Mouse (Mus musculus) forebrain, postnatal 0 days (tissue): ENCODE results near the gene Unc79. TPM values are rescaled to one million over a fixed set of nuclear protein-coding genes. Genes with fewer than 3 reads are reported as not detected.

Experiments
- ATAC-seq: fragments of 200-750 bp; cut with Nextera tagmentation; 2 replicates; pipeline ENCODE4 v1.8.0; 2017; ENCODE audit warnings: mild to moderate bottlenecking, moderate library complexity
- DNase-seq: peaks from one replicate; pipeline ENCODE4 v3.0.0-alpha.2; 2015
- H3K27ac ChIP-seq: fragments of 300-500 bp; sonication (generic); 2 replicates; pipeline ENCODE4 v1.5.1; 2014; ENCODE audit warnings: low read depth, mild to moderate bottlenecking, antibody characterized with exemption, low read length, moderate library complexity, mixed read lengths
- H3K27me3 ChIP-seq: fragments of 300-500 bp; sonication (generic); 2 replicates; pipeline ENCODE4 v1.6.1; 2014; ENCODE audit warnings: mild to moderate bottlenecking, low read length, mixed read lengths; ENCODE audit not compliant: insufficient read depth
- H3K36me3 ChIP-seq: fragments of 300-500 bp; sonication (generic); 2 replicates; pipeline ENCODE4 v1.6.1; 2014; ENCODE audit warnings: mild to moderate bottlenecking, moderate library complexity; ENCODE audit not compliant: insufficient read depth
- H3K4me1 ChIP-seq: fragments of 300-500 bp; sonication (generic); 2 replicates; pipeline ENCODE4 v1.6.1; 2014; ENCODE audit warnings: antibody characterized with exemption; ENCODE audit not compliant: insufficient read depth
- H3K4me2 ChIP-seq: fragments of 300-500 bp; sonication (generic); 2 replicates; pipeline ENCODE4 v1.6.1; 2014; ENCODE audit warnings: low read depth, mild to moderate bottlenecking, moderate library complexity
- H3K4me3 ChIP-seq: fragments of 300-500 bp; sonication (generic); 2 replicates; pipeline ENCODE4 v1.5.1; 2014; ENCODE audit warnings: low read depth, low read length, mixed read lengths
- H3K9ac ChIP-seq: fragments of 300-500 bp; sonication (generic); 2 replicates; pipeline ENCODE4 v1.6.1; 2014; ENCODE audit warnings: mild to moderate bottlenecking
- H3K9me3 ChIP-seq: fragments of 300-500 bp; sonication (generic); 2 replicates; pipeline ENCODE4 v1.6.1; 2016; ENCODE audit warnings: low read length
- CTCF ChIP-seq: sonication (generic); IDR thresholded peaks from 2 replicates; pipeline ENCODE4 v1.5.1; 2016; ENCODE audit warnings: antibody characterized with exemption, control low read depth, low read depth
- WGBS: fragments of 180-500 bp; shearing (Covaris S2); extraction: QIAGEN DNeasy Blood & Tissue Kit; methylation state at CpG from one replicate; pipeline ENCODE4 v1.1.7; 2014; 5-methylcytosine and 5-hydroxymethylcytosine counted together
- polyA plus RNA-seq: library from polyadenylated mRNA; unstranded; fragments of >200 nt; fragmentation: Nextera tagmentation; extraction: Ambion mirVana; gene quantifications from 2 replicates; pipeline ENCODE4 v1.2.1, GENCODE M21; 2015
- total RNA-seq: library from RNA; depleted of rRNA; stranded (reverse); fragments of >200 nt; gene quantifications from 2 replicates; pipeline ENCODE4 v1.2.3, GENCODE M21; 2014

Gene Unc79
- total and polyA plus RNA-seq, 2 experiments from 2014 or later, result 4.4 to 52.9 TPM

GRCm38 (mm10) chr12:102980584-102980983 is 31.9 kb downstream of the Unc79 start:
- Histone ChIP-seq H3K4me2 (no peak overlapping the region), H3K27ac (no peak overlapping the region), H3K36me3 (no peaks in the 10 kb centered on the region), H3K4me1 (no peaks in the 10 kb centered on the region), H3K4me3 (no peak overlapping the region), H3K27me3 (no peaks in the 10 kb centered on the region), H3K9me3 (no peaks in the 10 kb centered on the region), H3K9ac (no peak overlapping the region)
- DNase-seq, result no peak
- ATAC-seq, result no peak
- 21% methylated on average over 4 of the region's 4 CpGs for WGBS
- no peak for TF ChIP-seq CTCF

DNA sequence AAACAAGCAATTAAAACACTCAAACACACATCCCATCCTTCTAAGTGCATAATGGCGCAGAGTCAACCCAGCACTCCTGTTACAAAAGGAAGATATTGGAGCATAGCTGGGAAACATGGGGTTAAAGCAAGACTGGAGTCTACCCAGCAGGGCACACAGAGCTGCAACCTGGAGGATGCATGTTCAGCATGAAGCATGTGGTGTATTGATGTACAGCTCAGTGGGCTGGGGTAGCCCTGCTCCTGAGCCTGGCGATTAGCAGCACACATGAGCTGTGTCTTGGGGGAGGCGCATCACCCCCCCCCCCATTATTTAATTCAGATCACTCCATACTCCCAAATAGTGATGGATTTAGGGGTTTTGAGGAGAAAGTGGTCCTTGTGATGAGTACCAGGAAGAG is 32.9 kb downstream of the Unc79 start:
- H3K4me3 ChIP-seq, result no peak overlapping the region
- H3K36me3 ChIP-seq, result no peaks in the 10 kb centered on the region
- no peaks in the 10 kb centered on the region for H3K9me3 ChIP-seq
- H3K27me3 ChIP-seq, result no peaks in the 10 kb centered on the region
- H3K9ac ChIP-seq, result no peak overlapping the region
- 88% methylated on average over 3 of the region's 3 CpGs for WGBS
- no peak overlapping the region for H3K4me2 ChIP-seq
- ATAC-seq, result no peak
- TF ChIP-seq CTCF, result no peak
- H3K27ac ChIP-seq, result no peak overlapping the region
- H3K4me1 ChIP-seq, result no peaks in the 10 kb centered on the region
- no peak for DNase-seq

- DNase-seq, result no peak
Observed at GRCm38 (mm10) chr12:102985401-102985800, 36.7 kb downstream of the Unc79 start.

GRCm38 (mm10) chr12:102987736-102988135 is 39.1 kb downstream of the Unc79 start:
- Histone ChIP-seq H3K9ac (no peak overlapping the region), H3K27ac (no peak overlapping the region), H3K4me3 (no peak overlapping the region), H3K36me3 (peaks cover 8% of the 10 kb centered on the region; the same call in 1 of the 2 replicates), H3K27me3 (no peaks in the 10 kb centered on the region), H3K4me1 (no peaks in the 10 kb centered on the region), H3K9me3 (no peaks in the 10 kb centered on the region), H3K4me2 (no peak overlapping the region)
- WGBS, result 75% methylated on average over 6 of the region's 6 CpGs
- DNase-seq (no peak), ATAC-seq (no peak)
- TF ChIP-seq CTCF, result no peak

More at GRCm38 (mm10) chr12:102985401-102985800, 36.7 kb downstream of the Unc79 start:
- no peak for TF ChIP-seq CTCF
- no peaks in the 10 kb centered on the region for H3K9me3 ChIP-seq
- no peak overlapping the region for H3K4me2 ChIP-seq
- no peak overlapping the region for H3K27ac ChIP-seq
- H3K4me3 ChIP-seq, result no peak overlapping the region
- H3K36me3 ChIP-seq, result no peaks in the 10 kb centered on the region
- H3K27me3 ChIP-seq, result no peaks in the 10 kb centered on the region
- no peak overlapping the region for H3K9ac ChIP-seq
- no peaks in the 10 kb centered on the region for H3K4me1 ChIP-seq
- ATAC-seq, result no peak

DNA sequence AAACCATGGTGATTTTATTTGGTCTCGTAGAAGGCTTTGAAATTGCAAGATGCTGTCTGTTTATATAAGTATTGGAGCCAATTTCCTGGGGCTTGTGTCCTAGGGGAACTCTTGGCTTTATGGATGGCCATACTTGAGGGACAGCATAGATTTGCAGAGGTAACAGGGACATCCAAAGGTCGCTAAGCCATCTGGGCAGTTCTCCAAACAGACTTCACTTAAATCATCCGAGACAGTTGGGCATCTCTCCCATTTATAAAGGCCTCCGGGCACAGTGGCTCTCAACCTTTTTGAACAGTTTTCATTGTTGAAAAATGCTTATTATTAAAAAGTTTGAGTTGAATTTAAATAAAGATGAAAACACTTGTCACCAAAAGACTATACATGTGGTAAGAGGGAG is 59.8 kb downstream of the Unc79 start:
- DNase-seq (no peak), ATAC-seq (no peak)
- Histone ChIP-seq H3K27me3 (no peaks in the 10 kb centered on the region), H3K4me2 (no peak overlapping the region), H3K9me3 (no peaks in the 10 kb centered on the region), H3K9ac (no peak overlapping the region), H3K4me1 (no peaks in the 10 kb centered on the region), H3K27ac (no peak overlapping the region), H3K36me3 (peaks cover 8% of the 10 kb centered on the region; the same call in 1 of the 2 replicates), H3K4me3 (no peak overlapping the region)
- 47% methylated on average over 4 of the region's 4 CpGs for WGBS
- TF ChIP-seq CTCF, result no peak

DNA sequence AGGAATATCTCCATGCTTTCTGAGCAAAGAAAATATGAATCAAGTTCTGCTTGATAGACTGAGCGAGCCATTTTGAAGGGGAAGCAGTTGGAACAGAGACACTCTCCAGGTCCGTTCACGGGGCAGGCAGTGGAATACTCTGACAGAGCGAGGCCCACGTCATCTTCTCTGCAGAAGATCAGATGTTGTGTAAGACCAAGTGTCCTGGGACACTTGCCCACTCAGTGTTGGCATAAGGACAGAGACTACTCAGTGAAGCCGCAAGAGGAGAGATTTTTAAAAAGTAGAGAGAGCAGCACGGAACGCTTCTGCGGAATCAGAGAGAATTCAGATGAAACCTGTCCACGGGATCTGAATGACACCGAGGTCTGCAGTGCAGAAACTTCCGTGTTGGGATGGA is 69.5 kb downstream of the Unc79 start:
- no peak overlapping the region for H3K4me3 ChIP-seq
- H3K27ac ChIP-seq, result no peak overlapping the region
- no peak overlapping the region for H3K9ac ChIP-seq
- DNase-seq (no peak), ATAC-seq (no peak)
- no peaks in the 10 kb centered on the region for H3K27me3 ChIP-seq
- peaks cover 22% of the 10 kb centered on the region for H3K36me3 ChIP-seq
- 93% methylated on average over 12 of the region's 12 CpGs for WGBS
- no peaks in the 10 kb centered on the region for H3K4me1 ChIP-seq
- H3K4me2 ChIP-seq, result no peak overlapping the region
- no peaks in the 10 kb centered on the region for H3K9me3 ChIP-seq
- TF ChIP-seq CTCF, result no peak

DNA sequence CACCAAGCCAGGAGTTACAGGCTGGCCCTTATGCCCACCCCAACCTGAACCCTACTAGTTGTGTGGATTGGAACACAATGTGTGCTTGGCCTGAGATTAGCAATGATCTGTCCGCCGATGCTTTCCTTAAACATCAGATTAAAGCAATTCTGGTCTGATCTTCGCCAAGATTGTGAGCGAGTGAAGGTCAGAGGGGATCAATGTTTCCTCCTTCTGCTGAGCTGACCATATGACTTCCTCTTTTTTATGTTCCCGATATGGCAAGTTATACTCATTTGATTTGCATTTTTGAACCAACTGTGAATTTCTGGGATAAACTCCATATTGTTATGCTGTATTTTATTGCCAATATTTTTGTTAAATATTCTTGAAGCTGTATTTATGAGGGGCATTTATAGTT is 88.0 kb downstream of the Unc79 start:
- ATAC-seq (no peak), DNase-seq (no peak)
- Histone ChIP-seq H3K4me2 (no peak overlapping the region), H3K4me1 (no peaks in the 10 kb centered on the region), H3K4me3 (no peak overlapping the region), H3K27me3 (no peaks in the 10 kb centered on the region), H3K36me3 (no peaks in the 10 kb centered on the region), H3K9ac (no peak overlapping the region), H3K27ac (no peak overlapping the region), H3K9me3 (no peaks in the 10 kb centered on the region)
- no peak for TF ChIP-seq CTCF
- 81% methylated on average over 5 of the region's 5 CpGs for WGBS

GRCm38 (mm10) chr12:103039332-103039731 is 90.7 kb downstream of the Unc79 start:
- no peak overlapping the region for H3K4me2 ChIP-seq
- H3K4me1 ChIP-seq, result no peaks in the 10 kb centered on the region
- ATAC-seq (no peak), DNase-seq (no peak)
- 80% methylated on average over 10 of the region's 10 CpGs for WGBS
- H3K9me3 ChIP-seq, result no peaks in the 10 kb centered on the region
- H3K36me3 ChIP-seq, result peaks cover 10% of the 10 kb centered on the region
- H3K9ac ChIP-seq, result no peak overlapping the region
- H3K27me3 ChIP-seq, result no peaks in the 10 kb centered on the region
- H3K4me3 ChIP-seq, result no peak overlapping the region
- H3K27ac ChIP-seq, result no peak overlapping the region
- no peak for TF ChIP-seq CTCF
